Mouse (Mus musculus): ENCODE data around the gene Timm13. TPM values are rescaled to one million over a fixed set of nuclear protein-coding genes. Genes with fewer than 3 reads are reported as not detected.

Timm13 gene
- polyA plus RNA-seq, 1 experiment from 2014 or later = 266 TPM

DNA sequence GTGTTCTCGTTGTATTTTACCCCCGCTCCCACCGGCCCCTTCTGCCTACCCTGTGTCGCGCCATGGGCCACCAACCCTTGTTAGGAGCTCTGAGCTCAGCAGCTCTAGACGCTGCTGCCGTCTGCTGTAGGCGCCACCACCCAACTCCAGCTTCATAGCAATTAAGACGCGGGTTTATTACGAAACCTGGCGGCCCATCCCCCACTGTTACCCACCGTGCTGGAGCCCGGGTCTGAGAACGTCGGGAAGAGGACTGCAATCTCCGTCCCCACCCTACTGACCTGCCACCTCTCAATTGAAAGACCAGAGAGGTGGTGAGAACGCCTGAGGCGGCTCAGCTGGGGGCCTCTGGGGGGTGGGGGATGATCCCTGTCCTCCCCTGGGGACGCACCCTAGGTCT lies 31.4 kb upstream of the Timm13 start:
- Histone ChIP-seq H3K36me3 (no peaks in the 10 kb centered on the region), H3K27me3 (peaks cover 81% of the 10 kb centered on the region), H3K9ac (peak overlapping the region; percentile 50), H3K27ac (no peak overlapping the region), H3K4me1 (replicated peaks) (peaks cover 81% of the 10 kb centered on the region), H3K9me3 (replicated peaks) (no peaks in the 10 kb centered on the region), H3K4me2 (peak overlapping the region; percentile 86), H3K4me3 (replicated peaks) (peak overlapping the region; percentile 59)
- DNase-seq = no peak
- no peak for ATAC-seq (ENCODE audit: low read depth)
- WGBS (ENCODE audit: insufficient replicate concordance) = under 1% methylated on average over 20 of the region's 20 CpGs

DNA sequence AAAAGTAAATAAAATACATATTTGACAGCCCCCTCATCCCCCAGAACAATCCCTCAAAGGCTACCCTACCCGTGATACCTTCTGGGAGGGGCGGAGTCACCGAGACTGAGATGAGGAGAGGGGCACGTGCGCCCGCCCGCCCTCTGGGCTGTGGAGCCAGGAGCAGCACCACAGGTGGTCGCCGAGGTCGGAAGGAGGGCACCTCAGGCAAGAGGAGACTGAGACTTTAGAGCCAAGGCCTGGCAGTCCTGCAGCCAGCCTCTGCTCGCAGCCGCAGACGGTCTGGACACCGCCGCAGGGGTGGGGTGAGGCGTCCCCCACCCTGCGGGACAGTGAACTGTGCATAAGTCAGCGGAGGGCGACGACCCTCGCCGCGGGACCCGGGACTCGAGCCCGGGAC lies 30.9 kb upstream of the Timm13 start:
- H3K4me3 ChIP-seq (replicated peaks) = peak overlapping the region; percentile 59
- peak overlapping the region; percentile 86 for H3K4me2 ChIP-seq
- DNase-seq (no peak), ATAC-seq (ENCODE audit: low read depth) (no peak)
- H3K9ac ChIP-seq = no peak overlapping the region
- 4% methylated on average over 26 of the region's 26 CpGs for WGBS (ENCODE audit: insufficient replicate concordance)
- no peaks in the 10 kb centered on the region for H3K9me3 ChIP-seq (replicated peaks)
- no peak overlapping the region for H3K27ac ChIP-seq
- no peaks in the 10 kb centered on the region for H3K36me3 ChIP-seq
- H3K4me1 ChIP-seq (replicated peaks) = peaks cover 77% of the 10 kb centered on the region
- peaks cover 76% of the 10 kb centered on the region for H3K27me3 ChIP-seq

DNA sequence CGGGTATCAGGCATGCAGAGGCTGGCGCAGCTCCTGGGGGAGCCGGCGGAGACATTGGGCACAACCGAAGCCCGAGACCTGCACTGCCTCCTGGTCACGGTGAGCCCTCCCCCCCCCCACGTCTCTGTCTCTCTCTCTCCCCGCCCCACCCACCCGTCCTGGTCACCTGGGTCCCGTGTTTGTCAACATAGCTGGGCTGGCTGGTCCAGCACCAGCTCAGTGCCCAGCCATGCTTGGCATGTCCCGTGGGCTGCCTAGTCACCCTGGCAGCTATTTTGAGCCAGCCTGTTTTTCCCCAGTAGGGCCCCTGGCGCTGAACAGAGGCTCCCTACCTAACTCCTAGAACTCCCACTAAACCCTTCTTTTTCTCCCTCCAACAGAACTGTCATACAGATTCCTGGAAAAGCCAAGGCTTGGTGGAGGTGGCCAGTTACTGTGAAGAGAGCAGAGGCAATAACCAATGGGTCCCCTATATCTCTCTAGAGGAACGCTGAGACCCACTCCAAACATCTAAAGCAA lies 30.4 kb upstream of the Timm13 start:
- ATAC-seq (ENCODE audit: low read depth) = no peak
- H3K4me3 ChIP-seq (replicated peaks) = peak overlapping the region; percentile 59
- H3K36me3 ChIP-seq = no peaks in the 10 kb centered on the region
- H3K9me3 ChIP-seq (replicated peaks) = no peaks in the 10 kb centered on the region
- no peak for DNase-seq
- peak overlapping the region; percentile 86 for H3K4me2 ChIP-seq
- peaks cover 72% of the 10 kb centered on the region for H3K4me1 ChIP-seq (replicated peaks)
- H3K9ac ChIP-seq = no peak overlapping the region
- 12% methylated on average over 14 of the region's 14 CpGs for WGBS (ENCODE audit: insufficient replicate concordance)
- no peak overlapping the region for H3K27ac ChIP-seq
- H3K27me3 ChIP-seq = peaks cover 71% of the 10 kb centered on the region

DNA sequence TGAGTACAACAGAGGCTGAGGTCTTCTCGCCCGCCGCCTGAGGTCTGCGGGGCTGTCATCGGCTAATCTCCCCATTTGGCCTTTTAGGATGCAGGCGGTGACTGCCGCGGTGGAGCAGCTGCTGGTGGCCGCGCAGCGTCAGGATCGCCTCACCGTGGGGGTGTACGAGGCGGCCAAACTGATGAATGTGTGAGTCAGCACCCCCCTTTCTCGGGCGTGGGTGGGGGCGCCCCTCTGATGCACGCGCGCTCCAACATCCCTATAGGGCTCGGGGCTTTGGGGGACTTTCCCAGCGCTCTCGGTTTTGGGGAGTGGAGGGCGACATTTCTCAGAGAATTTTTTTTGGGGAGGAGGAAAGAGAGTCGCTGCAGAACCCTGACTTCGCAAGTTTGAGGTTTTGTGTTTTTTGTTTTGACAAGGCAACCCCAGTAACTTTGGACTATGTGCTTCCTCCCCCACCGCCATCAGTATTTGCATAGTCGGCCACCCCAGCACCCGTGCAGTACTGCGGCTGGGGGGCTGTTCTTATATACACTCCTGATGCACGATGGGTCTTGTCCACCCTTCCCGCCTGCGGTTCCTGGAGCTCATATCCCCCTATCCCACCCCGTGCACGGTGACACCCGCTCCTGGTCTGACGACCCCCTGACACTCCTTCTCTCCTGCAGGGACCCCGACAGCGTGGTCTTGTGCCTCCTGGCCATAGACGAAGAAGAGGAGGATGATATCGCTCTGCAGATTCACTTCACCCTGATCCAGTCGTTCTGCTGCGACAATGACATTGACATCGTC lies 29.8 kb upstream of the Timm13 start:
- Histone ChIP-seq H3K4me2 (peak overlapping the region; percentile 86), H3K4me3 (replicated peaks) (peak overlapping the region; percentile 59), H3K27me3 (peaks cover 64% of the 10 kb centered on the region), H3K9me3 (replicated peaks) (no peaks in the 10 kb centered on the region), H3K4me1 (replicated peaks) (peaks cover 66% of the 10 kb centered on the region), H3K27ac (no peak overlapping the region), H3K9ac (peak overlapping the region; percentile 68), H3K36me3 (no peaks in the 10 kb centered on the region)
- ATAC-seq (ENCODE audit: low read depth) (no peak), DNase-seq (no peak)
- WGBS (ENCODE audit: insufficient replicate concordance) = 1% methylated on average over 45 of the region's 45 CpGs

DNA sequence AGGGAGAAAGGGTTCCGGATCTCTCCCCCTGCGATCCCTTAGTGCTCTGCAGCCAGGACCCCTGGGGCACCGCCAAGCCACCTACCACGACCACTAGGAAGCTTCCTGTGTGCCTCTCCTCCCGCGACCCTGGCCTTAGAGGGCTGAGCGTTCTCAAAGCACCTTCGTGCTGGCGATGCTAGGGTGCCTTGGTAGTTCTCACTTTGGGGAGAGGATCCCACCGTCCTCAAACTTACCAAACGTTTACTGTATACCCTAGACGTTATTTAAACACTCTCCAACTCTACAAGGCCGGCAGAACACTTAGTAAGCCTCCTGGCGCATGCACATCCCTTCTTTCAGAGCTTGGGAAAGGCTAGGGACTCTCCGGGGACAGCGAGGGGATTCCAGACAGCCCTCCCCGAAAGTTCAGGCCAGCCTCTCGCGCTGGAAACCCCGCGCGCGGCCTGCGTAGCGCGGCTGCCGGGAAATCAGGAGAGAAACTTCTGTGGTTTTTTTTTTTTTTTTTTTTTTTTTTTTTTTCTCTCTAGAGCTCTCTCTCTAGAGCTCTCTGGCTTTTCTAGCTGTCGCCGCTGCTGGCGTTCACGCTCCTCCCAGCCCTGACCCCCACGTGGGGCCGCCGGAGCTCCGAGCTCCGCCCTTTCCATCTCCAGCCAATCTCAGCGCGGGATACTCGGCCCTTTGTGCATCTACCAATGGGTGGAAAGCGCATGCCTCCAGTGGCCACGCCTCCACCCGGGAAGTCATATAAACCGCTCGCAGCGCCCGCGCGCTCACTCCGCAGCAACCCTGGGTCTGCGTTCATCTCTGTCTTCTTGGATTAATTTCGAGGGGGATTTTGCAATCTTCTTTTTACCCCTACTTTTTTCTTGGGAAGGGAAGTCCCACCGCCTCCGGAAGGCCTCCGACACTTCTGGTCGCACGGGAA lies 28.8 kb upstream of the Timm13 start, which contains the start of gene Gadd45b:
Gadd45b (plus strand) TSS at position 775 of the 928 bp plus-strand sequence.
- under 1% methylated on average over 56 of the region's 56 CpGs for WGBS (ENCODE audit: insufficient replicate concordance)
- Histone ChIP-seq H3K27me3 (peaks cover 56% of the 10 kb centered on the region), H3K9ac (peak within 1 kb of the TSS; percentile 68), H3K9me3 (replicated peaks) (no peaks in the 10 kb centered on the region), H3K27ac (peak within 1 kb of the TSS; percentile 63), H3K4me1 (replicated peaks) (peaks cover 63% of the 10 kb centered on the region), H3K4me3 (replicated peaks) (peak within 1 kb of the TSS; percentile 59), H3K4me2 (peak within 1 kb of the TSS; percentile 86), H3K36me3 (no peaks in the 10 kb centered on the region)
- DNase-seq (peak; percentile 96), ATAC-seq (ENCODE audit: low read depth) (peak; percentile 83)

DNA sequence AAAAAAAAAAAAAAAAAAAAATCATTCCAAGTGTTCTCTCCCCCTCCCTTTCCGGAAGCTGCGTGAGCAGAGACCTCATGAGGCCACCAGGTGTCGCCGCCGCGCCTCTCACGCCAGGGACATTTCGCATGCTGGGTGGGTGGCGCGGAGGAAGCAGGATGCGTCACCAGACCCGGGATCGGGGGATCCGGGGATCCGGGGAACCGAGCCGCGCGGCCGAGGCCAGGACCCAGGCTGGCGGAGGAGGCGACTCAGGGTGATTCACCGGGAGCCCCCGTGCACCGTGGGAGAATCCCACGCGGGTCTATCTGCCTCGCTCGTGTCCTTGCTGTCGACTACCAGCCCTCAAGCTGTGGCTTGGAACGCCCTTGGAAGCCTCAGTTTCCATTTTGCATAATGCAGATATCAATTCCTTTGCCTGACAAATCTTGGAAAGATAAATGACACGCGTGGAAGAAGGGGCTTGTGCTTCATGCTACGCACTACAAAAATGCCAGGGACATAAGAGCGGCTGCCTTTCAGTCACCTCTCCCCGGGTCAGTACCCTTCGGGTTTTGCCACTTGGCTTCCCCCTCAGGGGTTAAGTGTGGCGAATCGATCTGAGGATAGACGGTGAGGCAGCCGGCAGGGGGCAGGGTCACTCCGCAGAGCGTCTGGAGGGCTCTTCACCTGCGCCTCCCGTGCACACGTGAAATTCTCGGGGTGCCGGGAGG lies 28.0 kb upstream of the Timm13 start:
- peak; percentile 73 for DNase-seq
- Histone ChIP-seq H3K4me3 (replicated peaks) (peak overlapping the region; percentile 59), H3K4me1 (replicated peaks) (peaks cover 57% of the 10 kb centered on the region), H3K9ac (peak overlapping the region; percentile 62), H3K36me3 (no peaks in the 10 kb centered on the region), H3K27me3 (peaks cover 48% of the 10 kb centered on the region), H3K4me2 (peak overlapping the region; percentile 86), H3K9me3 (replicated peaks) (no peaks in the 10 kb centered on the region), H3K27ac (peak overlapping the region; percentile 63; the same call in 1 of the 2 replicates)
- WGBS (ENCODE audit: insufficient replicate concordance) = under 1% methylated on average over 48 of the region's 48 CpGs
- peak; percentile 15; the same call in 1 of the 2 replicates for ATAC-seq (ENCODE audit: low read depth)

DNA sequence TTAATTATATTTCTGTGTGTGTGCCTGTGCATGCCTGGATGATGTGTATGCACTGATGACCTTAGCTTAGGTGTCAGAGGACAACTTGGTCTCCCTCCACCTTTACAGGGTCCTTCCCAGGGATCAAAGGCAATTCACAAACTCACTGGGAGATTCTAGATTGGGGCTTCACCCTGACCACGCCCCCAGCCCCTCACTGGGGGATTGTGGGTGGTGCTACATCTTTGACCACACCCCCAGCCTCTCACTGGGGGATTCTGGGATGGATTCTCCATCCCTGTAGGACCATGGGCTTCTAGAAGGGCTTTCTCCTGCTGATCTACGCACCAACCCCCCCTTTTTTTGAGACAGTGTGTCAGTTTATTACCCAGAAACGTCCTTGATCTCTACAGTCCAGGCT lies 24.7 kb upstream of the Timm13 start:
- H3K9me3 ChIP-seq (replicated peaks) = no peaks in the 10 kb centered on the region
- peaks cover 18% of the 10 kb centered on the region for H3K27me3 ChIP-seq
- no peak overlapping the region for H3K4me3 ChIP-seq (replicated peaks)
- H3K36me3 ChIP-seq = no peaks in the 10 kb centered on the region
- H3K4me1 ChIP-seq (replicated peaks) = peaks cover 40% of the 10 kb centered on the region
- DNase-seq (no peak), ATAC-seq (ENCODE audit: low read depth) (no peak)
- no peak overlapping the region for H3K9ac ChIP-seq
- no peak overlapping the region for H3K4me2 ChIP-seq
- WGBS (ENCODE audit: insufficient replicate concordance) = 42% methylated on average over 3 of the region's 3 CpGs
- no peak overlapping the region for H3K27ac ChIP-seq

DNA sequence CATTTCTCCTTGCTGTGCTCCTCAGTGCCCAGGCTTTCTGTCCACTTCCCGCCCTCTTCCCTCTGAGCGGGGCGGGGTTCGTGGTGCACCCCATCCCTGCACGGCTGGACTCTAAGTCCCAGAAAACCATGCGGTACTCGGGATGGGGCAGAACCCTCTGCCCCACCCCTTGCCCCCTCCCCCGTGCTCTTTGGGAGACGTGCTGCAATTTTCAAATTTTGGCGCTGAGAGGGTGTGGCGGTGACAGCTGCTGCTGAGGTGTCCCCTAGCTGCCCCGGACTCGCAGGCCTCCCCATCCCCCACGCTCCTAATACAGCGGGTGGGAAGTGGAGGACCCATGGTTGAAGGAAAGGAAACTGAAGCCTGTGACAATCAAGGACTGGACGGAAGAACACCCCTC lies 21.2 kb upstream of the Timm13 start:
- Histone ChIP-seq H3K4me2 (peak overlapping the region; percentile 56), H3K4me3 (replicated peaks) (peak overlapping the region; percentile 35), H3K27ac (peak overlapping the region; percentile 53; the same call in 1 of the 2 replicates), H3K9ac (peak overlapping the region; percentile 18; the same call in 1 of the 2 replicates), H3K4me1 (replicated peaks) (peaks cover 32% of the 10 kb centered on the region), H3K36me3 (no peaks in the 10 kb centered on the region), H3K9me3 (replicated peaks) (no peaks in the 10 kb centered on the region), H3K27me3 (peaks cover 28% of the 10 kb centered on the region)
- WGBS (ENCODE audit: insufficient replicate concordance) = 8% methylated on average over 16 of the region's 16 CpGs
- DNase-seq (no peak), ATAC-seq (ENCODE audit: low read depth) (peak; percentile 43; the same call in 1 of the 2 replicates)

DNA sequence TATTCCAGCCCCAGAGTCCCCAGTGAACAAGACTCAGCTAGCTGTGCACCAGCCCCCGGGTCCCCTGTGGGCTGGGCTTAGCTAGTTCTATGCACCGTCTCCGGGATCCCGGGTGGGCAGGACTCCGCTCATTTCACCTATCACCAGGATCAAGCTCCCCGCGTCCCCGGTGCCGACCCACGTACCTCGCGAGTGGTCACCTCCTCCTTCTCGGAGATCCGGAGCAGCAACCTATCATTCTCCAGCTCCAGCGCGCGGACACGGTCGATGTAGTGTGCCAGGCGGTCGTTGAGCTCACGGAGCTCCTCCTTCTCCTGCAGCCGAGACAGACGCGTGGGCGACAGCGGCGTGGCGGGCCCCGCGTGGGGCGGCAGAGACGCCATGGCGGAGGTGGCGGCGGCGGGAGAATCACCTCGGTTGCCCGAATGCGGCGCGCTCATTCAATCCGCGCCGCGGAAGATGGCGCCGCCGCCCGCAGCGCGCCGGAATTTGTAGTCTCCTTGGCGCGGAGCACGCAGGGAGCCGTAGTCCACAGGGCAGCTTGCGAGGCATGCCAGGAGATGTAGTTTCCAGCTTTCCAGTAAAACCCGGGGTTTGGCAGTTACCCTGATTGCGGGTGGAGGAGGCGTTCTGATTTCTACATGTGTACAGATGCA lies 17.1 kb upstream of the Timm13 start, which contains the start of gene Lmnb2:
Lmnb2 (minus strand) TSS at position 467 of the 656 bp plus-strand sequence.
- ATAC-seq (ENCODE audit: low read depth) (peak; percentile 25), DNase-seq (no peak)
- WGBS (ENCODE audit: insufficient replicate concordance) = under 1% methylated on average over 61 of the region's 61 CpGs
- H3K4me1 ChIP-seq (replicated peaks) = peaks cover 63% of the 10 kb centered on the region
- peaks cover 8% of the 10 kb centered on the region; the same call in 1 of the 2 replicates for H3K36me3 ChIP-seq
- peak within 1 kb of the TSS; percentile 90 for H3K4me2 ChIP-seq
- H3K27me3 ChIP-seq = peaks cover 28% of the 10 kb centered on the region
- peak within 1 kb of the TSS; percentile 81 for H3K9ac ChIP-seq
- no peaks in the 10 kb centered on the region for H3K9me3 ChIP-seq (replicated peaks)
- peak within 1 kb of the TSS; percentile 78 for H3K4me3 ChIP-seq (replicated peaks)
- H3K27ac ChIP-seq = peak within 1 kb of the TSS; percentile 59

DNA sequence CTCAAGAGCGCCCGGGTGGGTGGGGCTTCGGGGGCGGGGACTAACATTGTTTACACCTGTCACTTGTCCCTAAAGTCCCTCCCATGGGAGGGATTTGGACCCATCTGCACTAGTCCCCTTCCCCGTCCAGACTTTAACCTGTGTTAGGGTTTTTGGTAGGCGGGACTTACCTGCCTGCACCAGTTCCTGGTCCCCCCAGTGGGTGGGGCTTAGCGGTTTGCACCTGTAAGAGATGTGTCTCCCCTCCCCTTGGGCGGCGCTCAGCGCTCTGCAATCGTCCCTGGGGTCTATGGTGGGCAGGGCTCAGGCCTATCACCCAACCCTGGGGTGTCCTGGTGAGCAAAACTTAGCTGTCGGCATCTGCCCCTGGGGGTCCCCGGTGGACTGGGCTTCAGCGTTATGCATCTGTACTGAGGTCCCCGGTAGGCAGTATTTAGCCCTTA lies 16.6 kb upstream of the Timm13 start:
- no peaks in the 10 kb centered on the region for H3K9me3 ChIP-seq (replicated peaks)
- peak overlapping the region; percentile 81 for H3K9ac ChIP-seq
- DNase-seq = no peak
- H3K4me2 ChIP-seq = peak overlapping the region; percentile 90
- peak; percentile 19 for ATAC-seq (ENCODE audit: low read depth)
- H3K27me3 ChIP-seq = peaks cover 28% of the 10 kb centered on the region
- H3K4me3 ChIP-seq (replicated peaks) = peak overlapping the region; percentile 78
- H3K4me1 ChIP-seq (replicated peaks) = peaks cover 63% of the 10 kb centered on the region
- H3K27ac ChIP-seq = peak overlapping the region; percentile 59
- 2% methylated on average over 15 of the region's 15 CpGs for WGBS (ENCODE audit: insufficient replicate concordance)
- H3K36me3 ChIP-seq = peaks cover 8% of the 10 kb centered on the region; the same call in 1 of the 2 replicates

Measured in liver, embryonic 13.5 days (tissue).